Mouse (Mus musculus) spleen, adult 18-20 months (tissue): ENCODE results near the gene Cab39l.

ENCODE experiments used
- DNase-seq, 2 experiments: peaks; one replicate each; pipeline ENCODE4 v3.0.0; 2022; ENCODE audit warnings: mixed read lengths in 2 of 2

The Cab39l gene

DNA sequence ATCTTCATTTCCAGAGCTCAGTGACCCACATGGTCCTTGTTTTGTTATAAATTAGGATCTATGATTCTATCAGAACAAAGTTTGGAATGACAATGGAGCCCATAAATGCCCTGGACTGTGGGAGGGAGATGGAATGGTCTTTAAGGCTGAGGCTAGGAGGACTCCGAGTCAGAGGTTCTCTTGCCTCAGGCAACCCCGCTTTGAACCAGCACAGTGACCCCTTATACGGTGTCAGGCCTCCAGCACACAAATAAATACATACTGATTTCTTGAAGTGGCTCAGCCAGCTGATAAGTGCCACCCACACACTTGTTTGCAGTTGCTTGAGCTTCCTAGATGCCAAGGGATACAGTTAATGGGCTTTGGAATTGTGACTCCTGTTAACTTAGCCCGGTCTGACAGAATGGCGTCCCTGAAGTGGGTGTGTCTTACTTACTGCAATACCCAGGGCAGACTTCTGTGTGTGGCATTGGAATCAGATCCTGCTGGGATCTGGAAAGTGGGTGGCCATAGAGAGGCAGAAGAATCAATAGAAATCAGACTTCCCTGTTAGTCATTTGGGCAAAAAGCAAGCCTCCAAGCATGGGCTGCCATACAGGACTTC is 192.6 kb downstream of the Cab39l start:
- DNase-seq: no peak

DNA sequence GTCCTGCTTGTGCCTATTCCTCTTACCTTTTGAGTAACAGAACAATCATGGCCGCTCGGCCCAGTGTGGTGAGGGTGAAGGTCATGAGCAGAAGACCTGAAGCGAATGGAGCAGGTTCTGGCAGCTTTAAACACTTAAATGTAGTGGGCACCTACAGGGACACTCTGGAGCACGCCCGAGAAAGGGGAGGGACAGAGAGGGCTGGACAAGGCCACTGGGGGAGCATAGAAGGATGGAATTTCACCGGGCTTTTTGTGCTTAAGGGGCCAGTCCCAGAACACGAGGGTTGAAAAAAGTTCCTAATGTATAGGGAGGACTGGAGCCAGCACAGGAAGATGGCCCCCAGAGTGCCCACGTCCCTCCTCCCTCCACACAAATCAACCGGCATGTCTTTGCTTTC is 193.2 kb downstream of the Cab39l start:
- no peak for DNase-seq
